Mouse (Mus musculus) forebrain, embryonic 14.5 days (tissue): ENCODE results near the gene Tlr12. TPM values are rescaled to one million over a fixed set of nuclear protein-coding genes. Genes with fewer than 3 reads are reported as not detected.
"Not testable (repeated sequence)": the region's sequence is repeated elsewhere in the genome, so short reads cannot be mapped to it uniquely, and the experiment has no call there.

Experiments used
- ATAC-seq: fragments of 200-750 bp; cut with Nextera tagmentation; 2 replicates; pipeline ENCODE4 v1.8.0; 2017; ENCODE audit warnings: mild to moderate bottlenecking, moderate library complexity
- DNase-seq: peaks from one replicate; pipeline ENCODE4 v3.0.0-alpha.2; 2015; ENCODE audit warnings: low spot score
- H3K27ac ChIP-seq: fragments of 300-500 bp; sonication (generic); 2 replicates; pipeline ENCODE4 v1.5.1; 2014; ENCODE audit warnings: low read depth, mild to moderate bottlenecking, control low read depth, low read length, moderate library complexity
- H3K27me3 ChIP-seq: fragments of 300-500 bp; sonication (generic); replicated peaks from 2 replicates; pipeline ENCODE4 v1.6.1; 2014; ENCODE audit warnings: low read length, control low read depth, mixed read lengths; ENCODE audit not compliant: control insufficient read depth, insufficient read depth
- H3K36me3 ChIP-seq: fragments of 300-500 bp; sonication (generic); 2 replicates; pipeline ENCODE4 v1.6.1; 2014; ENCODE audit warnings: low read length, control low read depth; ENCODE audit not compliant: control insufficient read depth, insufficient read depth
- H3K4me1 ChIP-seq: fragments of 300-500 bp; sonication (generic); 2 replicates; pipeline ENCODE4 v1.6.1; 2014; ENCODE audit warnings: antibody characterized with exemption, low read length, control low read depth; ENCODE audit not compliant: control insufficient read depth, insufficient read depth
- H3K4me2 ChIP-seq: fragments of 300-500 bp; sonication (generic); 2 replicates; pipeline ENCODE4 v1.6.1; 2014; ENCODE audit warnings: mild to moderate bottlenecking, control low read depth, low read length
- H3K4me3 ChIP-seq: fragments of 300-500 bp; sonication (generic); 2 replicates; pipeline ENCODE4 v1.5.1; 2014; ENCODE audit warnings: low read depth, low read length, control low read depth
- H3K9ac ChIP-seq: fragments of 300-500 bp; sonication (generic); 2 replicates; pipeline ENCODE4 v1.6.1; 2014; ENCODE audit warnings: mild to moderate bottlenecking, low read length, control low read depth, moderate library complexity
- H3K9me3 ChIP-seq: fragments of 300-500 bp; sonication (generic); replicated peaks from 2 replicates; pipeline ENCODE4 v1.6.1; 2016; ENCODE audit warnings: low read length, control low read depth, mixed read lengths; ENCODE audit not compliant: control insufficient read depth
- WGBS: fragments of 180-500 bp; shearing (Covaris S2); extraction: QIAGEN DNeasy Blood & Tissue Kit; methylation state at CpG from one replicate; pipeline ENCODE4 v1.1.7; 2014; 5-methylcytosine and 5-hydroxymethylcytosine counted together
- polyA plus RNA-seq: library from polyadenylated mRNA; unstranded; fragments of >200 nt; fragmentation: Nextera tagmentation; extraction: Ambion mirVana; gene quantifications from 2 replicates; pipeline ENCODE4 v1.2.1, GENCODE M21; 2014

The Tlr12 gene
- polyA plus RNA-seq, 1 experiment from 2014 or later: 0.83 TPM

GRCm38 (mm10) chr4:128635894-128636585 lies 17.6 kb upstream of the Tlr12 start:
- no peak overlapping the region for H3K27ac ChIP-seq
- H3K27me3 ChIP-seq: no peaks in the 10 kb centered on the region
- H3K9ac ChIP-seq: no peak overlapping the region
- H3K4me2 ChIP-seq: no peak overlapping the region
- no peaks in the 10 kb centered on the region for H3K36me3 ChIP-seq
- no peak overlapping the region for H3K4me3 ChIP-seq
- peaks cover 4% of the 10 kb centered on the region; the same call in 1 of the 2 replicates for H3K4me1 ChIP-seq
- DNase-seq (peak; percentile 40), ATAC-seq (no peak)
- WGBS: 56% methylated on average over 10 of the region's 10 CpGs
- no peaks in the 10 kb centered on the region for H3K9me3 ChIP-seq

GRCm38 (mm10) chr4:128635451-128635850 lies 17.0 kb upstream of the Tlr12 start:
- Histone ChIP-seq H3K36me3 (no peaks in the 10 kb centered on the region), H3K9ac (no peak overlapping the region), H3K4me3 (no peak overlapping the region), H3K4me2 (no peak overlapping the region), H3K27me3 (no peaks in the 10 kb centered on the region), H3K4me1 (peaks cover 4% of the 10 kb centered on the region; the same call in 1 of the 2 replicates), H3K9me3 (no peaks in the 10 kb centered on the region), H3K27ac (no peak overlapping the region)
- WGBS: 72% methylated on average over 7 of the region's 7 CpGs
- DNase-seq: no peak
- no peak for ATAC-seq

GRCm38 (mm10) chr4:128621109-128621508 lies 2.7 kb upstream of the Tlr12 start:
- 91% methylated on average over 8 of the region's 8 CpGs for WGBS
- H3K9me3 ChIP-seq: no peaks in the 10 kb centered on the region
- no peaks in the 10 kb centered on the region for H3K27me3 ChIP-seq
- no peak overlapping the region for H3K4me2 ChIP-seq
- ATAC-seq: no peak
- no peaks in the 10 kb centered on the region for H3K4me1 ChIP-seq
- no peaks in the 10 kb centered on the region for H3K36me3 ChIP-seq
- H3K9ac ChIP-seq: no peak overlapping the region
- no peak overlapping the region for H3K27ac ChIP-seq
- no peak for DNase-seq
- H3K4me3 ChIP-seq: no peak overlapping the region

- Histone ChIP-seq H3K9me3 (no peaks in the 10 kb centered on the region), H3K27me3 (no peaks in the 10 kb centered on the region), H3K4me2 (no peak overlapping the region), H3K27ac (no peak overlapping the region), H3K9ac (no peak overlapping the region), H3K4me1 (no peaks in the 10 kb centered on the region), H3K36me3 (no peaks in the 10 kb centered on the region), H3K4me3 (no peak overlapping the region)
- ATAC-seq (no peak), DNase-seq (no peak)
- WGBS: 88% methylated on average over 6 of the region's 6 CpGs
Observed at GRCm38 (mm10) chr4:128620572-128620971, 2.2 kb upstream of the Tlr12 start.

- Histone ChIP-seq H3K27ac (no peak overlapping the region), H3K4me3 (no peak overlapping the region), H3K9me3 (no peaks in the 10 kb centered on the region), H3K27me3 (no peaks in the 10 kb centered on the region), H3K9ac (no peak overlapping the region), H3K36me3 (no peaks in the 10 kb centered on the region), H3K4me2 (no peak overlapping the region), H3K4me1 (no peaks in the 10 kb centered on the region)
- WGBS: 61% methylated on average over 2 of the region's 2 CpGs
- ATAC-seq (no peak), DNase-seq (no peak)
Observed at GRCm38 (mm10) chr4:128618963-128619362, 544 bp upstream of the Tlr12 start.

- WGBS: 74% methylated on average over 17 of the region's 17 CpGs
- ATAC-seq (no peak), DNase-seq (no peak)
- H3K4me2 ChIP-seq: no peak overlapping the region
- no peaks in the 10 kb centered on the region for H3K9me3 ChIP-seq
- no peaks in the 10 kb centered on the region for H3K4me1 ChIP-seq
- no peak overlapping the region for H3K27ac ChIP-seq
- no peaks in the 10 kb centered on the region for H3K36me3 ChIP-seq
- no peak overlapping the region for H3K9ac ChIP-seq
- no peak overlapping the region for H3K4me3 ChIP-seq
- H3K27me3 ChIP-seq: no peaks in the 10 kb centered on the region
Observed at GRCm38 (mm10) chr4:128617363-128618120, 877 bp downstream of the Tlr12 start.

- H3K4me3 ChIP-seq: no peak overlapping the region
- DNase-seq: no peak
- ATAC-seq: no peak
- no peaks in the 10 kb centered on the region for H3K27me3 ChIP-seq
- H3K9me3 ChIP-seq: no peaks in the 10 kb centered on the region
- WGBS: 88% methylated on average over 14 of the region's 14 CpGs
- H3K4me2 ChIP-seq: no peak overlapping the region
- no peak overlapping the region for H3K9ac ChIP-seq
- no peaks in the 10 kb centered on the region for H3K36me3 ChIP-seq
- no peak overlapping the region for H3K27ac ChIP-seq
- no peaks in the 10 kb centered on the region for H3K4me1 ChIP-seq
Observed at GRCm38 (mm10) chr4:128615761-128616160, 2.7 kb downstream of the Tlr12 start.

GRCm38 (mm10) chr4:128613326-128613725 lies 5.1 kb downstream of the Tlr12 start:
- no peak overlapping the region for H3K4me3 ChIP-seq
- H3K4me2 ChIP-seq: no peak overlapping the region
- peaks cover 9% of the 10 kb centered on the region; the same call in 1 of the 2 replicates for H3K4me1 ChIP-seq
- DNase-seq (peak; percentile 90), ATAC-seq (no peak)
- no peak overlapping the region for H3K27ac ChIP-seq
- no peak overlapping the region for H3K9ac ChIP-seq
- no peaks in the 10 kb centered on the region for H3K27me3 ChIP-seq
- H3K9me3 ChIP-seq: no peaks in the 10 kb centered on the region
- no peaks in the 10 kb centered on the region for H3K36me3 ChIP-seq
- WGBS: 21% methylated on average over 8 of the region's 8 CpGs

- not testable (repeated sequence) for H3K9ac ChIP-seq, ATAC-seq, H3K27me3 ChIP-seq, H3K4me1 ChIP-seq, H3K27ac ChIP-seq, DNase-seq, H3K4me3 ChIP-seq, H3K36me3 ChIP-seq, H3K4me2 ChIP-seq, H3K9me3 ChIP-seq
- 72% methylated on average over 3 of the region's 3 CpGs for WGBS
Observed at GRCm38 (mm10) chr4:128611726-128612125, 6.7 kb downstream of the Tlr12 start.
